Mouse (Mus musculus): ENCODE data around the gene Capn12. TPM values are rescaled to one million over a fixed set of nuclear protein-coding genes. Genes with fewer than 3 reads are reported as not detected.

Gene Capn12
- total and polyA plus RNA-seq, 2 experiments from 2014 or later, result 0.53 TPM; not detected in 1

- no peaks in the 10 kb centered on the region for H3K9me3 ChIP-seq (ENCODE audit: low read length)
- no peak for DNase-seq (ENCODE audit: low spot score)
- H3K27ac ChIP-seq, result no peak overlapping the region
- H3K4me2 ChIP-seq (ENCODE audit: low read depth, low read length), result no peak overlapping the region
- no peak overlapping the region for H3K9ac ChIP-seq (replicated peaks; ENCODE audit: low read length)
- peaks cover 23% of the 10 kb centered on the region; the same call in 1 of the 2 replicates for H3K4me1 ChIP-seq (ENCODE audit: insufficient read depth, low read length)
- no peak for ATAC-seq
- no peaks in the 10 kb centered on the region for H3K27me3 ChIP-seq (ENCODE audit: insufficient read depth, low read length)
- peaks cover 39% of the 10 kb centered on the region for H3K36me3 ChIP-seq (ENCODE audit: insufficient read depth, low read length)
- no peak overlapping the region for H3K4me3 ChIP-seq (ENCODE audit: low read length)
- TF ChIP-seq CTCF (IDR thresholded peaks at IDR 0.05; ENCODE audit: low read depth), result peak; percentile 39
Measured at GRCm38 (mm10) chr7:28916491-28916890, 35.3 kb downstream of the Capn12 start.

GRCm38 (mm10) chr7:28917503-28918426, 36.5 kb downstream of the Capn12 start:
- ATAC-seq (peak; percentile 43), DNase-seq (ENCODE audit: low spot score) (peak; percentile 70)
- H3K4me1 ChIP-seq (ENCODE audit: insufficient read depth, low read length), result peaks cover 23% of the 10 kb centered on the region; the same call in 1 of the 2 replicates
- no peak overlapping the region for H3K4me2 ChIP-seq (ENCODE audit: low read depth, low read length)
- no peak overlapping the region for H3K9ac ChIP-seq (replicated peaks; ENCODE audit: low read length)
- no peaks in the 10 kb centered on the region for H3K9me3 ChIP-seq (ENCODE audit: low read length)
- no peaks in the 10 kb centered on the region for H3K27me3 ChIP-seq (ENCODE audit: insufficient read depth, low read length)
- H3K27ac ChIP-seq, result peak overlapping the region; percentile 67
- peaks cover 27% of the 10 kb centered on the region for H3K36me3 ChIP-seq (ENCODE audit: insufficient read depth, low read length)
- WGBS, result 45% methylated on average over 10 of the region's 10 CpGs
- no peak overlapping the region for H3K4me3 ChIP-seq (ENCODE audit: low read length)
- TF ChIP-seq CTCF (IDR thresholded peaks at IDR 0.05; ENCODE audit: low read depth), result no peak

DNA sequence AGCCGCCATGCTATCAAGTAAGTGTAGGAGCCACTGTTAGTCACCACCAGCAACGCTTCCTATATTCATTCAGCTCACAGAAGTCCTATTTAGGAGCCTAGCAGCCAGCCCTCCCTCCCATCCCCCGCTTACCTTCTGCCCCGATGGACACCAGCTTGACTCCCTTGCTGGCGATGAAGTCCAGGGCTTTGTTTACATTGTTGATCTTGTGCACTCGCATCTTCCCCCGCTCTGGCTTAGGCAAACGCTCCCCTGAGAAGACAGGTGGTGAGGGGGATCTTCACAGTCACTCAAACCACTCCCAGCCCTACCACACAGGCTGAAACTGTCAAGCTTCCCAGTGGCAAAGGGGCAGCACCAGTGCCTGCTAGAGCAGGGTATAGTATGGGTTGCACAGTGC, 37.3 kb downstream of the Capn12 start:
- H3K4me3 ChIP-seq (ENCODE audit: low read length), result no peak overlapping the region
- DNase-seq (ENCODE audit: low spot score) (no peak), ATAC-seq (no peak)
- H3K27me3 ChIP-seq (ENCODE audit: insufficient read depth, low read length), result no peaks in the 10 kb centered on the region
- WGBS, result 67% methylated on average over 8 of the region's 8 CpGs
- H3K9me3 ChIP-seq (ENCODE audit: low read length), result no peaks in the 10 kb centered on the region
- H3K36me3 ChIP-seq (ENCODE audit: insufficient read depth, low read length), result peaks cover 19% of the 10 kb centered on the region; the same call in 1 of the 2 replicates
- no peak for TF ChIP-seq CTCF (IDR thresholded peaks at IDR 0.05; ENCODE audit: low read depth)
- no peak overlapping the region for H3K4me2 ChIP-seq (ENCODE audit: low read depth, low read length)
- H3K9ac ChIP-seq (replicated peaks; ENCODE audit: low read length), result no peak overlapping the region
- H3K4me1 ChIP-seq (ENCODE audit: insufficient read depth, low read length), result peaks cover 29% of the 10 kb centered on the region
- peak overlapping the region; percentile 67 for H3K27ac ChIP-seq

- Histone ChIP-seq H3K9me3 (ENCODE audit: low read length) (no peaks in the 10 kb centered on the region), H3K4me2 (ENCODE audit: low read depth, low read length) (no peak overlapping the region), H3K4me1 (ENCODE audit: insufficient read depth, low read length) (peaks cover 41% of the 10 kb centered on the region), H3K27me3 (ENCODE audit: insufficient read depth, low read length) (no peaks in the 10 kb centered on the region), H3K27ac (peak overlapping the region; percentile 59; the same call in 1 of the 2 replicates), H3K4me3 (ENCODE audit: low read length) (no peak overlapping the region), H3K9ac (replicated peaks; ENCODE audit: low read length) (no peak overlapping the region), H3K36me3 (ENCODE audit: insufficient read depth, low read length) (peaks cover 15% of the 10 kb centered on the region; the same call in 1 of the 2 replicates)
- DNase-seq (ENCODE audit: low spot score) (peak; percentile 87), ATAC-seq (peak; percentile 78)
- TF ChIP-seq CTCF (IDR thresholded peaks at IDR 0.05; ENCODE audit: low read depth), result no peak; the same call in 1 of the 2 replicates
- WGBS, result 12% methylated on average over 6 of the region's 6 CpGs
Measured at GRCm38 (mm10) chr7:28919815-28920214, 38.6 kb downstream of the Capn12 start.

DNA sequence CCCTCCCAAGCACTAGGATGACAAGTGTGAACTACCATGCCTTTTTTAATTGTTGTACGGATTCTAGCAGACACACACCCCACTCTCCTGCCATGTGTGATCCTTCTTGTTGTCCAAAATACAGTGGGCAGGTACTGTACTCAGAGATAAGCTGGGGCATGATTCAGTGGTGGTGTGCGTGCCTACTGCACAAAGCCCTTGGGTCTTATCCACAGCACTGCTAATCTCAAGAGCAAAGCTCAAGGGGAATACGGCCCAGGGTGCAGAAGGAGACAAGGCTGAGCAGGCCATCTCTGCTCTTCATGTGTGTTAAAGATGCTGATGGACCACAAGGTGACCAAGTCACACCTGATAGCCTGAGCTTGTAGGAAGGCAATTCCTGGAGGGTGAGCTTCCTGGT, 40.0 kb downstream of the Capn12 start:
- 0 out of 2 replicates have a peak overlapping the region, but pooled peaks have one; percentile 20 for H3K27ac ChIP-seq
- DNase-seq (ENCODE audit: low spot score), result no peak
- H3K36me3 ChIP-seq (ENCODE audit: insufficient read depth, low read length), result 0 out of 2 replicates have a peak, but pooled peaks cover 3% of the 10 kb centered on the region
- no peak for ATAC-seq
- no peak overlapping the region for H3K4me2 ChIP-seq (ENCODE audit: low read depth, low read length)
- WGBS, result 85% methylated on average over 3 of the region's 3 CpGs
- H3K9me3 ChIP-seq (ENCODE audit: low read length), result no peaks in the 10 kb centered on the region
- no peak overlapping the region for H3K9ac ChIP-seq (replicated peaks; ENCODE audit: low read length)
- TF ChIP-seq CTCF (IDR thresholded peaks at IDR 0.05; ENCODE audit: low read depth), result no peak
- H3K4me1 ChIP-seq (ENCODE audit: insufficient read depth, low read length), result peaks cover 47% of the 10 kb centered on the region
- H3K27me3 ChIP-seq (ENCODE audit: insufficient read depth, low read length), result no peaks in the 10 kb centered on the region
- no peak overlapping the region for H3K4me3 ChIP-seq (ENCODE audit: low read length)

DNA sequence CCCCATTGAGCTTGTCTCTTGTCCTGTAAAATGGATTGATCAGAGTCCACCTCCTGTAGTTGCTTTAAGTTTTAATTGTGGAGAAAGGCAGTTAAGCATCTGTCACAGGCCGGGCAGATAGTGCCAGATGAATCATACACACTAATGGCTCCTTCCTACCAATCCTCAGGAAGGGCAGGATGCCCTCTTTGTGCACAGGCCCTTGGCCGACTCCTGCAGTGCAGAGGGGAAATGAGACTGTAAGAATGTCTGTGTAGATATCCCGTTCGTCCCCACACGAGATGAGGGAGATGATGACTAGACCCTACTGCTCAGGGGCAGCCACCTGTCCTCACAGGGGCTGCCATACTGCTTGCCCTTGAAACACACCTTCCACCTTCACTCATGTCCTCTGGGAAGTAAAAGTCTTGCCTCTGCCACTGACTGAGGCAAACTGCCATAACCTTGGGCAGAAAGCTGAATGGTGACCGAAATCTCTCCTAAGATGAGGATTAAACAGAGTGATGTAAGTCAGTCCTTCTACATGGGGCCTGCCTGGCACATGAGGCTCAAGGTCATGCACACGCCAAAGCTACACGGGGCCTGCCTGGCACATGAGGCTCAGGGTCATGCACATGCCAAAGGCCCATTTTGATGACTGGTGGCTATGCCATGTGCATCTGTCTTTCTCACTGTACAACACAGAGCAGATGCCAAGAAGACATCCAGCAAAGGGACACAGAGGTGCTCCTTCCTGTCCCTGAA, 40.7 kb downstream of the Capn12 start:
- peak overlapping the region; percentile 2; the same call in 1 of the 2 replicates for H3K27ac ChIP-seq
- no peaks in the 10 kb centered on the region for H3K9me3 ChIP-seq (ENCODE audit: low read length)
- no peak overlapping the region for H3K9ac ChIP-seq (replicated peaks; ENCODE audit: low read length)
- 0 out of 2 replicates have a peak, but pooled peaks cover 3% of the 10 kb centered on the region for H3K36me3 ChIP-seq (ENCODE audit: insufficient read depth, low read length)
- WGBS, result 73% methylated on average over 8 of the region's 8 CpGs
- H3K4me1 ChIP-seq (ENCODE audit: insufficient read depth, low read length), result peaks cover 47% of the 10 kb centered on the region
- no peak overlapping the region for H3K4me3 ChIP-seq (ENCODE audit: low read length)
- no peak for TF ChIP-seq CTCF (IDR thresholded peaks at IDR 0.05; ENCODE audit: low read depth)
- no peaks in the 10 kb centered on the region for H3K27me3 ChIP-seq (ENCODE audit: insufficient read depth, low read length)
- DNase-seq (ENCODE audit: low spot score) (no peak), ATAC-seq (no peak)
- no peak overlapping the region for H3K4me2 ChIP-seq (ENCODE audit: low read depth, low read length)

Measured in hindbrain, postnatal 0 days (tissue).